17 mouse cellular contexts compared by ENCODE assay signal in genomic region chr3:138193683-138194302, GRCm38 (mm10). TPM values are rescaled to one million over a fixed set of nuclear protein-coding genes. Genes with fewer than 3 reads are reported as not detected.
"Had no signal": no experiment of that assay in that cellular context is flagged by ENCODE, and none has a peak within 500 bp of the region (broad histone marks: within the 10 kb centered on the region; RNA-seq: fewer than 3 reads in every experiment).

4930579F01Rik (minus strand) TSS chr3:138193825.

- H3K27ac ChIP-seq: kidney, postnatal 0 days; limb, embryonic 12.5 days; liver, embryonic 13.5 days; lung, embryonic 15.5 days; midbrain, embryonic 15.5 days; neural tube, embryonic 12.5 days had no signal

- H3K36me3 ChIP-seq: limb, embryonic 12.5 days; liver, embryonic 13.5 days; lung, embryonic 15.5 days; midbrain, embryonic 15.5 days; neural tube, embryonic 12.5 days had no signal

- H3K4me3 ChIP-seq: limb, embryonic 12.5 days; liver, embryonic 13.5 days; lung, embryonic 15.5 days; midbrain, embryonic 15.5 days; neural tube, embryonic 12.5 days had no signal

- DNase-seq: kidney, adult 9 months; kidney, postnatal 4 days; layer of hippocampus, adult 9-11 months; layer of hippocampus, postnatal 36 days; liver; liver, embryonic 13.5 days; liver, postnatal 0 days; thymus, postnatal 4 days had no signal

- H3K9ac ChIP-seq: limb, embryonic 12.5 days; liver, embryonic 13.5 days; liver, postnatal 0 days; lung, embryonic 15.5 days; midbrain, embryonic 15.5 days; neural tube, embryonic 12.5 days had no signal

- H3K4me1 ChIP-seq: limb, embryonic 12.5 days; liver, embryonic 13.5 days; midbrain, embryonic 15.5 days; neural tube, embryonic 12.5 days had no signal

- ATAC-seq: liver, postnatal 0 days; midbrain, embryonic 15.5 days had no signal

- H3K27me3 ChIP-seq: liver, embryonic 13.5 days; lung, embryonic 15.5 days; midbrain, embryonic 15.5 days; neural tube, embryonic 12.5 days had no signal

- H3K9me3 ChIP-seq: limb, embryonic 12.5 days; liver, embryonic 13.5 days; lung, embryonic 15.5 days; midbrain, embryonic 15.5 days; neural tube, embryonic 12.5 days had no signal

RNA-seq across cellular contexts. Expression of gene 4930579F01Rik, which starts in this region (rescaled TPM):
- total RNA-seq: layer of hippocampus, postnatal 36 days; left cerebral cortex, postnatal 36 days; megakaryocyte progenitor cell, adult 5-6 weeks; monocyte, adult 5-6 weeks; neutrophil, adult 5-6 weeks had no signal
- polyA plus RNA-seq: limb, embryonic 12.5 days; liver, embryonic 13.5 days; liver, postnatal 0 days; midbrain, embryonic 15.5 days; neural tube, embryonic 12.5 days had no signal
